Mouse (Mus musculus) cortical plate, adult 2 months (tissue): ENCODE data around the gene Loxl1. TPM values are rescaled to one million over a fixed set of nuclear protein-coding genes. Genes with fewer than 3 reads are reported as not detected.
A peak's percentile ranks its signal among the peaks of the same experiment; 100 is the strongest.

ENCODE experiments used
- H3K27ac ChIP-seq: fragments of 200-500 bp; 2 replicates; pipeline ENCODE4 v1.5.1; 2012; ENCODE audit warnings: low read length, control low read depth, inconsistent platforms; ENCODE audit not compliant: insufficient read depth
- H3K4me1 ChIP-seq: fragments of 200-500 bp; 2 replicates; pipeline ENCODE4 v1.6.1; 2011; ENCODE audit warnings: low read length; ENCODE audit not compliant: control insufficient read depth, insufficient read depth
- H3K4me3 ChIP-seq: fragments of 200-500 bp; 2 replicates; pipeline ENCODE4 v1.5.1; 2011; ENCODE audit warnings: mild to moderate bottlenecking, low read length, control low read depth; ENCODE audit not compliant: insufficient read depth
- CTCF ChIP-seq: fragments of 200-500 bp; IDR thresholded peaks from 2 replicates; pipeline ENCODE4 v1.5.1; 2011; ENCODE audit warnings: mild to moderate bottlenecking, control low read depth, low read length; ENCODE audit not compliant: insufficient read depth; ENCODE audit errors: extremely low read depth
- POLR2A ChIP-seq: fragments of 200-500 bp; IDR thresholded peaks from 2 replicates; pipeline ENCODE4 v1.6.1; 2011; ENCODE audit warnings: mild to moderate bottlenecking, low read length, control low read depth; ENCODE audit not compliant: insufficient read depth; ENCODE audit errors: extremely low read depth
- polyA plus RNA-seq: library from polyadenylated mRNA; depleted of rRNA; stranded (reverse); fragments of >200 nt; gene quantifications from 2 replicates; pipeline ENCODE4 v1.2.3, GENCODE M21; 2012

Gene Loxl1
- polyA plus RNA-seq, 1 experiment: 2.0 TPM

GRCm38 (mm10) chr9:58336650-58337281, 23.8 kb upstream of the Loxl1 start:
- Histone ChIP-seq H3K27ac (no peak overlapping the region), H3K4me3 (no peak overlapping the region), H3K4me1 (no peaks in the 10 kb centered on the region)
- TF ChIP-seq CTCF (no peak), POLR2A (no peak)

- H3K4me3 ChIP-seq: no peak overlapping the region
- no peaks in the 10 kb centered on the region; the same call in 1 of the 2 replicates for H3K4me1 ChIP-seq
- TF ChIP-seq CTCF (no peak), POLR2A (no peak)
- H3K27ac ChIP-seq: no peak overlapping the region
Observed at GRCm38 (mm10) chr9:58331276-58331675, 18.3 kb upstream of the Loxl1 start.

- TF ChIP-seq CTCF (peak; percentile 99), POLR2A (no peak)
- H3K4me3 ChIP-seq: no peak overlapping the region
- no peak overlapping the region for H3K27ac ChIP-seq
- no peaks in the 10 kb centered on the region; the same call in 1 of the 2 replicates for H3K4me1 ChIP-seq
Observed at GRCm38 (mm10) chr9:58330293-58330692, 17.3 kb upstream of the Loxl1 start.

- no peak overlapping the region for H3K27ac ChIP-seq
- TF ChIP-seq CTCF (no peak), POLR2A (no peak)
- H3K4me3 ChIP-seq: no peak overlapping the region
- H3K4me1 ChIP-seq: no peaks in the 10 kb centered on the region; the same call in 1 of the 2 replicates
Observed at GRCm38 (mm10) chr9:58327382-58327781, 14.4 kb upstream of the Loxl1 start.

GRCm38 (mm10) chr9:58326477-58327180, 13.6 kb upstream of the Loxl1 start:
- H3K4me3 ChIP-seq: no peak overlapping the region
- no peaks in the 10 kb centered on the region; the same call in 1 of the 2 replicates for H3K4me1 ChIP-seq
- H3K27ac ChIP-seq: no peak overlapping the region
- TF ChIP-seq CTCF (no peak), POLR2A (no peak)

GRCm38 (mm10) chr9:58321681-58322080, 8.7 kb upstream of the Loxl1 start:
- Histone ChIP-seq H3K4me1 (no peaks in the 10 kb centered on the region), H3K4me3 (no peak overlapping the region), H3K27ac (no peak overlapping the region)
- TF ChIP-seq POLR2A: no peak
- no peak for TF ChIP-seq CTCF

GRCm38 (mm10) chr9:58318317-58318716, 5.3 kb upstream of the Loxl1 start:
- Histone ChIP-seq H3K4me1 (no peaks in the 10 kb centered on the region), H3K4me3 (no peak overlapping the region), H3K27ac (no peak overlapping the region)
- TF ChIP-seq CTCF (no peak), POLR2A (no peak)

- Histone ChIP-seq H3K27ac (no peak overlapping the region), H3K4me3 (no peak overlapping the region), H3K4me1 (no peaks in the 10 kb centered on the region)
- TF ChIP-seq CTCF: no peak
- no peak for TF ChIP-seq POLR2A
Observed at GRCm38 (mm10) chr9:58317381-58317780, 4.4 kb upstream of the Loxl1 start.

- no peaks in the 10 kb centered on the region for H3K4me1 ChIP-seq
- no peak overlapping the region for H3K4me3 ChIP-seq
- H3K27ac ChIP-seq: no peak overlapping the region
- TF ChIP-seq POLR2A: no peak
- TF ChIP-seq CTCF: no peak
Observed at GRCm38 (mm10) chr9:58316784-58317183, 3.8 kb upstream of the Loxl1 start.

GRCm38 (mm10) chr9:58315850-58316249, 2.9 kb upstream of the Loxl1 start:
- TF ChIP-seq CTCF (no peak), POLR2A (no peak)
- Histone ChIP-seq H3K4me1 (no peaks in the 10 kb centered on the region), H3K4me3 (no peak overlapping the region), H3K27ac (no peak overlapping the region)
